Mouse (Mus musculus) liver, embryonic 11.5 days (tissue): ENCODE results near the gene Socs3. TPM values are rescaled to one million over a fixed set of nuclear protein-coding genes. Genes with fewer than 3 reads are reported as not detected.
A peak's percentile ranks its signal among the peaks of the same experiment; 100 is the strongest.

Experiments
- ATAC-seq: fragments of 200-750 bp; cut with Nextera tagmentation; replicated peaks from 2 replicates; pipeline ENCODE4 v1.8.0; 2017; ENCODE audit warnings: moderate number of reproducible peaks, mild to moderate bottlenecking, moderate TSS enrichment, moderate library complexity; ENCODE audit not compliant: low FRiP score
- DNase-seq: peaks from one replicate; pipeline ENCODE4 v3.0.0-alpha.2; 2017; ENCODE audit warnings: low spot score
- H3K27ac ChIP-seq: fragments of 300-500 bp; sonication (generic); 2 replicates; pipeline ENCODE4 v1.5.1; 2014; ENCODE audit warnings: mild to moderate bottlenecking, low read depth, low read length, control low read depth
- H3K27me3 ChIP-seq: fragments of 300-500 bp; sonication (generic); replicated peaks from 2 replicates; pipeline ENCODE4 v1.6.1; 2014; ENCODE audit warnings: low read length, mixed read lengths; ENCODE audit not compliant: control insufficient read depth, insufficient read depth
- H3K36me3 ChIP-seq: fragments of 300-500 bp; sonication (generic); 2 replicates; pipeline ENCODE4 v1.6.1; 2014; ENCODE audit warnings: mild to moderate bottlenecking, low read length, moderate library complexity, mixed read lengths; ENCODE audit not compliant: control insufficient read depth, insufficient read depth
- H3K4me1 ChIP-seq: fragments of 300-500 bp; sonication (generic); replicated peaks from 2 replicates; pipeline ENCODE4 v1.6.1; 2014; ENCODE audit warnings: low read length, mixed read lengths; ENCODE audit not compliant: control insufficient read depth, insufficient read depth
- H3K4me2 ChIP-seq: fragments of 300-500 bp; sonication (generic); 2 replicates; pipeline ENCODE4 v1.6.1; 2014; ENCODE audit warnings: mild to moderate bottlenecking, control low read depth, moderate library complexity
- H3K4me3 ChIP-seq: fragments of 300-500 bp; sonication (generic); 2 replicates; pipeline ENCODE4 v1.5.1; 2014; ENCODE audit warnings: low read depth, low read length, control low read depth
- H3K9ac ChIP-seq: fragments of 300-500 bp; sonication (generic); 2 replicates; pipeline ENCODE4 v1.6.1; 2014; ENCODE audit warnings: low read depth, low read length, control low read depth
- H3K9me3 ChIP-seq: fragments of 300-500 bp; sonication (generic); 2 replicates; pipeline ENCODE4 v1.6.1; 2016; ENCODE audit warnings: low read length, inconsistent platforms, mixed read lengths; ENCODE audit not compliant: control insufficient read depth
- WGBS: fragments of 180-500 bp; shearing (Covaris S2); extraction: QIAGEN DNeasy Blood & Tissue Kit; methylation state at CpG from one replicate; pipeline ENCODE4 v1.1.7; 2014; 5-methylcytosine and 5-hydroxymethylcytosine counted together
- polyA plus RNA-seq: library from polyadenylated mRNA; unstranded; fragments of >200 nt; fragmentation: Nextera tagmentation; extraction: Ambion mirVana; gene quantifications from 2 replicates; pipeline ENCODE4 v1.2.1, GENCODE M21; 2014

Socs3 gene
- polyA plus RNA-seq, 1 experiment from 2014 or later: 3.7 TPM

- Histone ChIP-seq H3K27ac (no peak overlapping the region), H3K4me1 (peaks cover 28% of the 10 kb centered on the region), H3K36me3 (peaks cover 20% of the 10 kb centered on the region), H3K4me2 (no peak overlapping the region), H3K9me3 (no peaks in the 10 kb centered on the region), H3K9ac (0 out of 2 replicates have a peak overlapping the region, but pooled peaks have one; percentile 7), H3K4me3 (no peak overlapping the region), H3K27me3 (no peaks in the 10 kb centered on the region)
- no peak for ATAC-seq
- DNase-seq: no peak
- WGBS: 95% methylated on average over 4 of the region's 4 CpGs
Observed at GRCm38 (mm10) chr11:117998356-117998755, 28.5 kb upstream of the Socs3 start.

GRCm38 (mm10) chr11:117997085-117997484, 27.2 kb upstream of the Socs3 start:
- Histone ChIP-seq H3K36me3 (peaks cover 9% of the 10 kb centered on the region), H3K4me1 (peaks cover 36% of the 10 kb centered on the region)
- 96% methylated on average over 2 of the region's 2 CpGs for WGBS

GRCm38 (mm10) chr11:117996066-117996465, 26.2 kb upstream of the Socs3 start:
- H3K9ac ChIP-seq: no peak overlapping the region
- WGBS: 70% methylated on average over 3 of the region's 3 CpGs
- H3K36me3 ChIP-seq: no peaks in the 10 kb centered on the region; the same call in 1 of the 2 replicates
- no peak for DNase-seq
- ATAC-seq: no peak
- H3K9me3 ChIP-seq: no peaks in the 10 kb centered on the region
- H3K4me3 ChIP-seq: no peak overlapping the region
- no peaks in the 10 kb centered on the region for H3K27me3 ChIP-seq
- H3K4me2 ChIP-seq: no peak overlapping the region
- H3K27ac ChIP-seq: no peak overlapping the region
- H3K4me1 ChIP-seq: peaks cover 42% of the 10 kb centered on the region

More at GRCm38 (mm10) chr11:117997085-117997484, 27.2 kb upstream of the Socs3 start:
- ATAC-seq (no peak), DNase-seq (no peak)
- H3K9me3 ChIP-seq: no peaks in the 10 kb centered on the region
- no peaks in the 10 kb centered on the region for H3K27me3 ChIP-seq
- H3K4me2 ChIP-seq: no peak overlapping the region
- no peak overlapping the region for H3K4me3 ChIP-seq
- H3K27ac ChIP-seq: no peak overlapping the region
- no peak overlapping the region for H3K9ac ChIP-seq

GRCm38 (mm10) chr11:117995661-117996060, 25.8 kb upstream of the Socs3 start:
- Histone ChIP-seq H3K27ac (no peak overlapping the region), H3K4me2 (no peak overlapping the region), H3K27me3 (no peaks in the 10 kb centered on the region), H3K9me3 (no peaks in the 10 kb centered on the region), H3K36me3 (no peaks in the 10 kb centered on the region; the same call in 1 of the 2 replicates), H3K9ac (0 out of 2 replicates have a peak overlapping the region, but pooled peaks have one; percentile 9), H3K4me1 (peaks cover 42% of the 10 kb centered on the region), H3K4me3 (no peak overlapping the region)
- 68% methylated on average over 3 of the region's 3 CpGs for WGBS
- ATAC-seq: no peak
- DNase-seq: no peak

- Histone ChIP-seq H3K4me2 (no peak overlapping the region), H3K27ac (no peak overlapping the region), H3K4me3 (no peak overlapping the region), H3K27me3 (no peaks in the 10 kb centered on the region), H3K4me1 (peaks cover 45% of the 10 kb centered on the region), H3K9ac (0 out of 2 replicates have a peak overlapping the region, but pooled peaks have one; percentile 9), H3K9me3 (no peaks in the 10 kb centered on the region), H3K36me3 (no peaks in the 10 kb centered on the region; the same call in 1 of the 2 replicates)
- 68% methylated on average over 2 of the region's 2 CpGs for WGBS
- no peak for ATAC-seq
- no peak for DNase-seq
Observed at GRCm38 (mm10) chr11:117995255-117995654, 25.4 kb upstream of the Socs3 start.

- Histone ChIP-seq H3K9me3 (no peaks in the 10 kb centered on the region), H3K27ac (0 out of 2 replicates have a peak overlapping the region, but pooled peaks have one; percentile 22), H3K4me2 (peak overlapping the region; percentile 2; the same call in 1 of the 2 replicates), H3K9ac (no peak overlapping the region), H3K36me3 (no peaks in the 10 kb centered on the region; the same call in 1 of the 2 replicates), H3K4me3 (no peak overlapping the region), H3K27me3 (no peaks in the 10 kb centered on the region), H3K4me1 (peaks cover 51% of the 10 kb centered on the region)
- no peak for DNase-seq
- WGBS: 57% methylated on average over 9 of the region's 9 CpGs
- ATAC-seq: no peak
Observed at GRCm38 (mm10) chr11:117994250-117995057, 24.6 kb upstream of the Socs3 start.

- ATAC-seq: no peak
- Histone ChIP-seq H3K27ac (0 out of 2 replicates have a peak overlapping the region, but pooled peaks have one; percentile 22), H3K4me1 (peaks cover 60% of the 10 kb centered on the region), H3K9ac (peak overlapping the region; percentile 8; the same call in 1 of the 2 replicates), H3K4me3 (no peak overlapping the region), H3K4me2 (no peak overlapping the region; the same call in 1 of the 2 replicates), H3K9me3 (no peaks in the 10 kb centered on the region), H3K36me3 (no peaks in the 10 kb centered on the region), H3K27me3 (no peaks in the 10 kb centered on the region)
- WGBS: 63% methylated on average over 14 of the region's 14 CpGs
- DNase-seq: no peak
Observed at GRCm38 (mm10) chr11:117993190-117994175, 23.6 kb upstream of the Socs3 start.
